Mouse (Mus musculus) kidney, adult 2 months (tissue): Measurements from ENCODE around the gene Slc25a47. TPM values are rescaled to one million over a fixed set of nuclear protein-coding genes. Genes with fewer than 3 reads are reported as not detected.

Experiments
- DNase-seq: peaks from one replicate; pipeline ENCODE4 v3.0.0; 2021
- H3K27ac ChIP-seq: fragments of 200-500 bp; 2 replicates; pipeline ENCODE4 v1.5.1; 2012; ENCODE audit warnings: low read depth, low read length, control low read depth, inconsistent platforms; ENCODE audit not compliant: insufficient read depth
- H3K27me3 ChIP-seq: fragments of 200-500 bp; replicated peaks from 2 replicates; pipeline ENCODE4 v1.6.1; 2012; ENCODE audit warnings: mild to moderate bottlenecking, moderate library complexity, low read length, inconsistent platforms; ENCODE audit not compliant: control insufficient read depth, insufficient read depth
- H3K36me3 ChIP-seq: fragments of 200-500 bp; 2 replicates; pipeline ENCODE4 v1.6.1; 2012; ENCODE audit warnings: mild to moderate bottlenecking, moderate library complexity, low read length, inconsistent platforms; ENCODE audit not compliant: control insufficient read depth, insufficient read depth
- H3K4me1 ChIP-seq: fragments of 200-500 bp; 2 replicates; pipeline ENCODE4 v1.6.1; 2011; ENCODE audit warnings: low read length; ENCODE audit not compliant: control insufficient read depth, insufficient read depth
- H3K4me3 ChIP-seq: fragments of 200-500 bp; 2 replicates; pipeline ENCODE4 v1.5.1; 2011; ENCODE audit warnings: mild to moderate bottlenecking, low read depth, low read length, control low read depth; ENCODE audit not compliant: insufficient read depth
- CTCF ChIP-seq: fragments of 200-500 bp; conservative IDR thresholded peaks from 2 replicates; pipeline ENCODE4 v1.5.1; 2011; ENCODE audit warnings: low read depth, mild to moderate bottlenecking, control low read depth, low read length, moderate library complexity, mixed read lengths; ENCODE audit not compliant: insufficient read depth, insufficient read length
- POLR2A ChIP-seq: fragments of 200-500 bp; IDR thresholded peaks from one replicate; pipeline ENCODE4 v1.6.1; 2011; ENCODE audit warnings: low read depth, low read length, control low read depth
- WGBS: fragments of 180-500 bp; shearing (Covaris S2); methylation state at CpG from one replicate; pipeline ENCODE4 v1.1.7; 2018; 5-methylcytosine and 5-hydroxymethylcytosine counted together
- polyA plus RNA-seq: library from polyadenylated mRNA; depleted of rRNA; stranded (reverse); fragments of >200 nt; gene quantifications from 2 replicates; pipeline ENCODE4 v1.2.3, GENCODE M21; 2012

Slc25a47 gene
- polyA plus RNA-seq, 1 experiment, result 7.0 TPM

GRCm38 (mm10) chr12:108881192-108881591 lies 45.3 kb downstream of the Slc25a47 start:
- H3K4me3 ChIP-seq, result no peak overlapping the region
- H3K4me1 ChIP-seq, result no peaks in the 10 kb centered on the region
- TF ChIP-seq POLR2A, result no peak
- no peak for TF ChIP-seq CTCF
- H3K27ac ChIP-seq, result no peak overlapping the region
- no peaks in the 10 kb centered on the region for H3K27me3 ChIP-seq
- no peaks in the 10 kb centered on the region; the same call in 1 of the 2 replicates for H3K36me3 ChIP-seq
- no peak for DNase-seq
- WGBS, result 74% methylated on average over 3 of the region's 3 CpGs

- WGBS, result 83% methylated on average over 8 of the region's 8 CpGs
- no peak overlapping the region for H3K4me3 ChIP-seq
- no peak for DNase-seq
- TF ChIP-seq CTCF (no peak), POLR2A (no peak)
- peaks cover 2% of the 10 kb centered on the region; the same call in 1 of the 2 replicates for H3K36me3 ChIP-seq
- no peak overlapping the region for H3K27ac ChIP-seq
- no peaks in the 10 kb centered on the region for H3K4me1 ChIP-seq
- H3K27me3 ChIP-seq, result no peaks in the 10 kb centered on the region
These were observed 46.9 kb downstream of the Slc25a47 start for GRCm38 (mm10) chr12:108882776-108883175.

GRCm38 (mm10) chr12:108885906-108886305 lies 50.1 kb downstream of the Slc25a47 start:
- 85% methylated on average over 1 of the region's 1 CpGs for WGBS
- Histone ChIP-seq H3K27me3 (no peaks in the 10 kb centered on the region), H3K27ac (peak overlapping the region; percentile 22; the same call in 1 of the 2 replicates), H3K4me3 (no peak overlapping the region), H3K4me1 (no peaks in the 10 kb centered on the region), H3K36me3 (peaks cover 2% of the 10 kb centered on the region; the same call in 1 of the 2 replicates)
- TF ChIP-seq CTCF (no peak), POLR2A (no peak)
- DNase-seq, result peak; percentile 59

- DNase-seq, result no peak
- Histone ChIP-seq H3K27ac (no peak overlapping the region), H3K27me3 (no peaks in the 10 kb centered on the region), H3K4me3 (no peak overlapping the region), H3K36me3 (peaks cover 2% of the 10 kb centered on the region; the same call in 1 of the 2 replicates), H3K4me1 (no peaks in the 10 kb centered on the region)
- 72% methylated on average over 4 of the region's 4 CpGs for WGBS
- TF ChIP-seq CTCF (no peak), POLR2A (no peak)
These were observed 51.2 kb downstream of the Slc25a47 start for GRCm38 (mm10) chr12:108887077-108887476.

GRCm38 (mm10) chr12:108888632-108889031 lies 52.8 kb downstream of the Slc25a47 start:
- 64% methylated on average over 4 of the region's 4 CpGs for WGBS
- no peak overlapping the region for H3K27ac ChIP-seq
- peaks cover 2% of the 10 kb centered on the region; the same call in 1 of the 2 replicates for H3K36me3 ChIP-seq

GRCm38 (mm10) chr12:108892989-108893714 lies 57.3 kb downstream of the Slc25a47 start, which contains the start of gene Wdr25:
Gene Wdr25, plus strand, starts transcription at chr12:108893631.
- Histone ChIP-seq H3K4me1 (peaks cover 3% of the 10 kb centered on the region; the same call in 1 of the 2 replicates), H3K4me3 (peak within 1 kb of the TSS; percentile 81), H3K36me3 (no peaks in the 10 kb centered on the region), H3K27me3 (no peaks in the 10 kb centered on the region), H3K27ac (no peak within 1 kb of the TSS)
- 11% methylated on average over 12 of the region's 12 CpGs for WGBS
- TF ChIP-seq POLR2A (no peak), CTCF (no peak)
- DNase-seq, result peak; percentile 41

More at GRCm38 (mm10) chr12:108888632-108889031, 52.8 kb downstream of the Slc25a47 start:
- H3K27me3 ChIP-seq, result no peaks in the 10 kb centered on the region
- TF ChIP-seq CTCF (no peak), POLR2A (no peak)
- no peaks in the 10 kb centered on the region for H3K4me1 ChIP-seq
- DNase-seq, result no peak
- H3K4me3 ChIP-seq, result no peak overlapping the region

GRCm38 (mm10) chr12:108893715-108894431 lies 58.0 kb downstream of the Slc25a47 start, which contains the start of gene Wars:
Gene Wars, minus strand, starts transcription at chr12:108894174.
- H3K4me3 ChIP-seq, result peak within 1 kb of the TSS; percentile 81
- H3K27me3 ChIP-seq, result no peaks in the 10 kb centered on the region
- TF ChIP-seq POLR2A (peak; percentile 37), CTCF (no peak)
- no peak within 1 kb of the TSS for H3K27ac ChIP-seq
- H3K36me3 ChIP-seq, result no peaks in the 10 kb centered on the region
- peak; percentile 98 for DNase-seq
- WGBS, result under 1% methylated on average over 56 of the region's 58 CpGs
- H3K4me1 ChIP-seq, result peaks cover 3% of the 10 kb centered on the region; the same call in 1 of the 2 replicates
